Mouse (Mus musculus): ENCODE measurements at regions not wholly inside any gene's neighbourhood (a gene's known extent, or its start where the extent isn't known, plus 50 kb on each side); places are given as distances from the start of the nearest gene placed in this dataset.

- Histone ChIP-seq H3K4me2 (ENCODE audit: low read depth, low read length) (no peak overlapping the region), H3K4me3 (ENCODE audit: low read length) (no peak overlapping the region), H3K4me1 (ENCODE audit: control insufficient read depth, insufficient read depth, low read length) (no peaks in the 10 kb centered on the region), H3K27ac (ENCODE audit: low read length) (no peak overlapping the region), H3K9ac (ENCODE audit: low read length) (no peak overlapping the region), H3K9me3 (replicated peaks; ENCODE audit: control insufficient read depth, low read length) (no peaks in the 10 kb centered on the region), H3K27me3 (ENCODE audit: control insufficient read depth, insufficient read depth, low read length) (no peaks in the 10 kb centered on the region), H3K36me3 (ENCODE audit: control insufficient read depth, insufficient read depth) (no peaks in the 10 kb centered on the region)
- WGBS, result 44% methylated on average over 2 of the region's 2 CpGs
- ATAC-seq (replicated peaks; ENCODE audit: extremely low read depth, insufficient read depth, low FRiP score), result no peak
These were observed 151.4 kb downstream of the Twistnb start for GRCm38 (mm10) chr12:33580809-33581208.

GRCm38 (mm10) chr12:33591031-33591430 lies 161.6 kb downstream of the Twistnb start:
- no peak overlapping the region for H3K27ac ChIP-seq (ENCODE audit: low read length)
- H3K36me3 ChIP-seq (ENCODE audit: control insufficient read depth, insufficient read depth), result no peaks in the 10 kb centered on the region
- H3K9ac ChIP-seq (ENCODE audit: low read length), result no peak overlapping the region
- no peaks in the 10 kb centered on the region for H3K27me3 ChIP-seq (ENCODE audit: control insufficient read depth, insufficient read depth, low read length)
- H3K4me3 ChIP-seq (ENCODE audit: low read length), result no peak overlapping the region
- WGBS, result 77% methylated on average over 5 of the region's 5 CpGs
- no peak for ATAC-seq (replicated peaks; ENCODE audit: extremely low read depth, insufficient read depth, low FRiP score)
- no peaks in the 10 kb centered on the region for H3K9me3 ChIP-seq (replicated peaks; ENCODE audit: control insufficient read depth, low read length)
- no peaks in the 10 kb centered on the region for H3K4me1 ChIP-seq (ENCODE audit: control insufficient read depth, insufficient read depth, low read length)
- no peak overlapping the region for H3K4me2 ChIP-seq (ENCODE audit: low read depth, low read length)

- no peaks in the 10 kb centered on the region for H3K4me1 ChIP-seq (ENCODE audit: control insufficient read depth, insufficient read depth, low read length)
- no peak overlapping the region for H3K9ac ChIP-seq (ENCODE audit: low read length)
- H3K4me2 ChIP-seq (ENCODE audit: low read depth, low read length), result no peak overlapping the region
- 61% methylated on average over 6 of the region's 6 CpGs for WGBS
- H3K4me3 ChIP-seq (ENCODE audit: low read length), result no peak overlapping the region
- no peaks in the 10 kb centered on the region for H3K9me3 ChIP-seq (replicated peaks; ENCODE audit: control insufficient read depth, low read length)
- no peaks in the 10 kb centered on the region for H3K36me3 ChIP-seq (ENCODE audit: control insufficient read depth, insufficient read depth)
- H3K27ac ChIP-seq (ENCODE audit: low read length), result no peak overlapping the region
- H3K27me3 ChIP-seq (ENCODE audit: control insufficient read depth, insufficient read depth, low read length), result no peaks in the 10 kb centered on the region
- no peak for ATAC-seq (replicated peaks; ENCODE audit: extremely low read depth, insufficient read depth, low FRiP score)
These were observed 163.0 kb downstream of the Twistnb start for GRCm38 (mm10) chr12:33592431-33592911.

GRCm38 (mm10) chr12:33592938-33593337 lies 163.5 kb downstream of the Twistnb start:
- no peak overlapping the region for H3K9ac ChIP-seq (ENCODE audit: low read length)
- 69% methylated on average over 17 of the region's 17 CpGs for WGBS
- no peak overlapping the region for H3K27ac ChIP-seq (ENCODE audit: low read length)
- H3K27me3 ChIP-seq (ENCODE audit: control insufficient read depth, insufficient read depth, low read length), result no peaks in the 10 kb centered on the region
- no peaks in the 10 kb centered on the region for H3K36me3 ChIP-seq (ENCODE audit: control insufficient read depth, insufficient read depth)
- no peaks in the 10 kb centered on the region for H3K4me1 ChIP-seq (ENCODE audit: control insufficient read depth, insufficient read depth, low read length)
- H3K4me3 ChIP-seq (ENCODE audit: low read length), result no peak overlapping the region
- no peak overlapping the region for H3K4me2 ChIP-seq (ENCODE audit: low read depth, low read length)
- no peak for ATAC-seq (replicated peaks; ENCODE audit: extremely low read depth, insufficient read depth, low FRiP score)
- H3K9me3 ChIP-seq (replicated peaks; ENCODE audit: control insufficient read depth, low read length), result no peaks in the 10 kb centered on the region

DNA sequence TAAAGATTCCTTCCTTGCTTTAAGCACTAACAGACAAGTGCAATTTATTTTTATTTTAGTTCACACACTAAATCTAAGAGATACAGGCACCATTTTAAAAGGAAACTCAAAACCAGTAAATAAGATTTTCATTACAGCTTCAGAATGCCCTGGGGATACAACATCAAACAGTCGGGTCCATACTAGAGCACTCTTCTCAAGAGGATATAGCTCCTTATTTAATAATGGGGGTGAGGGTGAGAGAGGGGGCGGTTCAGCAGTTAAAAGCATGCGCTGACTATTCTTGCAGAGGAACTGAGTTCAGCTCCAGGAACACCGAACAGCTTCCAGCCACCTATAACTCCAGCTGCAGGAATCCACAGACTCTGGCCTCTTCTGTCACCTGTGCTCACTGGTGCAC lies 164.2 kb downstream of the Twistnb start:
- H3K9ac ChIP-seq (ENCODE audit: low read length), result no peak overlapping the region
- no peak overlapping the region for H3K4me2 ChIP-seq (ENCODE audit: low read depth, low read length)
- no peaks in the 10 kb centered on the region for H3K9me3 ChIP-seq (replicated peaks; ENCODE audit: control insufficient read depth, low read length)
- H3K4me3 ChIP-seq (ENCODE audit: low read length), result no peak overlapping the region
- no peaks in the 10 kb centered on the region for H3K36me3 ChIP-seq (ENCODE audit: control insufficient read depth, insufficient read depth)
- ATAC-seq (replicated peaks; ENCODE audit: extremely low read depth, insufficient read depth, low FRiP score), result no peak
- H3K27ac ChIP-seq (ENCODE audit: low read length), result no peak overlapping the region
- H3K27me3 ChIP-seq (ENCODE audit: control insufficient read depth, insufficient read depth, low read length), result no peaks in the 10 kb centered on the region
- H3K4me1 ChIP-seq (ENCODE audit: control insufficient read depth, insufficient read depth, low read length), result no peaks in the 10 kb centered on the region
- 78% methylated on average over 4 of the region's 4 CpGs for WGBS

GRCm38 (mm10) chr12:33605393-33605792 lies 176.0 kb downstream of the Twistnb start:
- no peaks in the 10 kb centered on the region for H3K4me1 ChIP-seq (ENCODE audit: control insufficient read depth, insufficient read depth, low read length)
- H3K4me3 ChIP-seq (ENCODE audit: low read length), result no peak overlapping the region
- 50% methylated on average over 4 of the region's 4 CpGs for WGBS
- no peak overlapping the region for H3K4me2 ChIP-seq (ENCODE audit: low read depth, low read length)
- no peak for ATAC-seq (replicated peaks; ENCODE audit: extremely low read depth, insufficient read depth, low FRiP score)
- H3K9ac ChIP-seq (ENCODE audit: low read length), result no peak overlapping the region
- no peaks in the 10 kb centered on the region for H3K36me3 ChIP-seq (ENCODE audit: control insufficient read depth, insufficient read depth)
- no peaks in the 10 kb centered on the region for H3K9me3 ChIP-seq (replicated peaks; ENCODE audit: control insufficient read depth, low read length)
- no peaks in the 10 kb centered on the region for H3K27me3 ChIP-seq (ENCODE audit: control insufficient read depth, insufficient read depth, low read length)
- H3K27ac ChIP-seq (ENCODE audit: low read length), result no peak overlapping the region

DNA sequence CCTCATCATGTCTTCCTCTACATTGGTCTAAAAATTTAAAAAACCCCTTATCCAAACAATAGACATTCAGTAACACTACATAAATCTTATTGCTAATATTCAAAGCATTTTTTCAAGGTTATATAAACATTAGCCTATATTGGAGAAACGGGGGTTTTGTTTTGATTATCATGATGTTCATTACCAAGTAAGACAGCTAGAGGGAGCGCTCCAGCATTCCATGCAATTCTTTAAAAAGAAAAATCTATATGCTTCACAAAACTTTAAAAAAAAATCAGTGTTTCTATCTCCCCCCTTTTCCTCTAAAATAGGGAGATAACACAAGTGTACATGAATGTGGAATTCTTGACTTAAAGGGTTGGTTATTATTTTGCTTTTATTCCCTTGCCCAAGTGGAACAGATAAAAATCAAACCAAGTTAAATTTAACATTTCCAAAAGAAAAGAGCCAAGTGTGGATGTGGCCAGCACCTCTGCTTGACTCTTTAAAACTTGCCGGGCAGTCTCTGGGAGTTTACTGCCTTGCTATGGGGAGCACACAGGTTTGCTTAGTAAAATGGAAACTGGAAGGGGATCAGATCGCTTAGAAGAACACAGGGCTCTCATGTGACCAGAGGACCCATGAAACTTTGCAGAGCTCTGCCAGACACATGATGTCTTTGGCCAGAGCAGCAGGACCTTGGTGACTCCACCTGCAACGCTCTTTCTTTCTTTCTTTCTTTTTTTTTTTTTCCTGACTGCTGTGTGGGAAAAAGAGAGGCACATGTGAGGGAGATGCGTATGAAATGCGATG lies 178.6 kb downstream of the Twistnb start:
- Histone ChIP-seq H3K9me3 (replicated peaks; ENCODE audit: control insufficient read depth, low read length) (no peaks in the 10 kb centered on the region), H3K4me1 (ENCODE audit: control insufficient read depth, insufficient read depth, low read length) (no peaks in the 10 kb centered on the region), H3K27ac (ENCODE audit: low read length) (no peak overlapping the region), H3K9ac (ENCODE audit: low read length) (no peak overlapping the region), H3K4me3 (ENCODE audit: low read length) (no peak overlapping the region), H3K36me3 (ENCODE audit: control insufficient read depth, insufficient read depth) (no peaks in the 10 kb centered on the region), H3K27me3 (ENCODE audit: control insufficient read depth, insufficient read depth, low read length) (no peaks in the 10 kb centered on the region), H3K4me2 (ENCODE audit: low read depth, low read length) (no peak overlapping the region)
- WGBS, result 58% methylated on average over 7 of the region's 7 CpGs
- no peak for ATAC-seq (replicated peaks; ENCODE audit: extremely low read depth, insufficient read depth, low FRiP score)

DNA sequence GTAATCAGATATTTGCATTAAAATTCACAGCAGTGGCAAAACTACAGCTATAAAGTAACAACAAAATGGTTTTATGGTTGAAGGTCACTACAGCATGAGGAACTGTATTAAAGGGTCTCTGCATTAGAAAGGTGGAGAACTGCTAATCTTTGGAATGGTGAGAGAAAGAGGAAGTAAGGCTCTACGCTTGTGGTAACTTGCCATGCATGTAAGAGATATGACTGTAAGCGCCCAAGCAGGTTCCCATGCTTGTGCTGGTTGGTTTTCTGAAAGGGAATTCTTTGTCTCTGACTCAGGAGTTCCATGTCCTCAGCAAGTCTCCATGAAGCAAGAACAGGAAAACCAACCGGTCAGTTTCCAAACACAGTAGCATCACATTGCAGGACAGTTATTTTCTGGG lies 182.9 kb downstream of the Twistnb start:
- no peak overlapping the region for H3K4me3 ChIP-seq (ENCODE audit: low read length)
- H3K36me3 ChIP-seq (ENCODE audit: control insufficient read depth, insufficient read depth), result no peaks in the 10 kb centered on the region
- no peaks in the 10 kb centered on the region for H3K9me3 ChIP-seq (replicated peaks; ENCODE audit: control insufficient read depth, low read length)
- no peak overlapping the region for H3K4me2 ChIP-seq (ENCODE audit: low read depth, low read length)
- WGBS, result 56% methylated on average over 3 of the region's 3 CpGs
- no peak overlapping the region for H3K9ac ChIP-seq (ENCODE audit: low read length)
- H3K27me3 ChIP-seq (ENCODE audit: control insufficient read depth, insufficient read depth, low read length), result no peaks in the 10 kb centered on the region
- ATAC-seq (replicated peaks; ENCODE audit: extremely low read depth, insufficient read depth, low FRiP score), result no peak
- H3K27ac ChIP-seq (ENCODE audit: low read length), result no peak overlapping the region
- H3K4me1 ChIP-seq (ENCODE audit: control insufficient read depth, insufficient read depth, low read length), result no peaks in the 10 kb centered on the region

GRCm38 (mm10) chr12:33620391-33620790 lies 191.0 kb downstream of the Twistnb start:
- no peaks in the 10 kb centered on the region for H3K27me3 ChIP-seq (ENCODE audit: control insufficient read depth, insufficient read depth, low read length)
- H3K27ac ChIP-seq (ENCODE audit: low read length), result no peak overlapping the region
- H3K4me3 ChIP-seq (ENCODE audit: low read length), result no peak overlapping the region
- H3K36me3 ChIP-seq (ENCODE audit: control insufficient read depth, insufficient read depth), result no peaks in the 10 kb centered on the region
- no peaks in the 10 kb centered on the region for H3K4me1 ChIP-seq (ENCODE audit: control insufficient read depth, insufficient read depth, low read length)
- 69% methylated on average over 4 of the region's 4 CpGs for WGBS
- no peaks in the 10 kb centered on the region for H3K9me3 ChIP-seq (replicated peaks; ENCODE audit: control insufficient read depth, low read length)
- no peak overlapping the region for H3K4me2 ChIP-seq (ENCODE audit: low read depth, low read length)
- no peak for ATAC-seq (replicated peaks; ENCODE audit: extremely low read depth, insufficient read depth, low FRiP score)
- H3K9ac ChIP-seq (ENCODE audit: low read length), result no peak overlapping the region
